Mouse (Mus musculus) hindbrain, postnatal 0 days (tissue): ENCODE measurements around the gene Actl7a. TPM values are rescaled to one million over a fixed set of nuclear protein-coding genes. Genes with fewer than 3 reads are reported as not detected.
A peak's percentile ranks its signal among the peaks of the same experiment; 100 is the strongest.

Experiments
- ATAC-seq: fragments of 200-750 bp; cut with Nextera tagmentation; 2 replicates; pipeline ENCODE4 v1.8.0; 2017; ENCODE audit warnings: mild to moderate bottlenecking, moderate TSS enrichment, moderate library complexity
- DNase-seq: peaks from one replicate; pipeline ENCODE4 v3.0.0-alpha.2; 2015; ENCODE audit warnings: low spot score
- H3K27ac ChIP-seq: fragments of 300-500 bp; sonication (generic); 2 replicates; pipeline ENCODE4 v1.5.1; 2014; ENCODE audit warnings: mild to moderate bottlenecking
- H3K27me3 ChIP-seq: fragments of 300-500 bp; sonication (generic); 2 replicates; pipeline ENCODE4 v1.6.1; 2014; ENCODE audit warnings: low read length, mixed read lengths; ENCODE audit not compliant: insufficient read depth
- H3K36me3 ChIP-seq: fragments of 300-500 bp; sonication (generic); 2 replicates; pipeline ENCODE4 v1.6.1; 2014; ENCODE audit warnings: low read length, mixed read lengths; ENCODE audit not compliant: insufficient read depth
- H3K4me1 ChIP-seq: fragments of 300-500 bp; sonication (generic); 2 replicates; pipeline ENCODE4 v1.6.1; 2014; ENCODE audit warnings: antibody characterized with exemption, low read length, mixed read lengths; ENCODE audit not compliant: insufficient read depth
- H3K4me2 ChIP-seq: fragments of 300-500 bp; sonication (generic); 2 replicates; pipeline ENCODE4 v1.6.1; 2014; ENCODE audit warnings: low read depth, mild to moderate bottlenecking, low read length, moderate library complexity, mixed read lengths
- H3K4me3 ChIP-seq: fragments of 300-500 bp; sonication (generic); 2 replicates; pipeline ENCODE4 v1.5.1; 2014; ENCODE audit warnings: low read length
- H3K9ac ChIP-seq: fragments of 300-500 bp; sonication (generic); replicated peaks from 2 replicates; pipeline ENCODE4 v1.6.1; 2014; ENCODE audit warnings: mild to moderate bottlenecking, low read length, moderate library complexity, mixed read lengths
- H3K9me3 ChIP-seq: fragments of 300-500 bp; sonication (generic); 2 replicates; pipeline ENCODE4 v1.6.1; 2016; ENCODE audit warnings: low read length, mixed read lengths
- CTCF ChIP-seq: IDR thresholded peaks from 2 replicates; pipeline ENCODE4 v1.5.1; 2016; ENCODE audit warnings: antibody characterized with exemption, control low read depth, low read depth
- WGBS: fragments of 180-500 bp; shearing (Covaris S2); extraction: QIAGEN DNeasy Blood & Tissue Kit; methylation state at CpG from one replicate; pipeline ENCODE4 v1.1.7; 2014; 5-methylcytosine and 5-hydroxymethylcytosine counted together
- polyA plus RNA-seq: library from polyadenylated mRNA; unstranded; fragments of >200 nt; fragmentation: Nextera tagmentation; extraction: Ambion mirVana; gene quantifications from 2 replicates; pipeline ENCODE4 v1.2.1, GENCODE M21; 2015
- total RNA-seq: library from RNA; depleted of rRNA; stranded (reverse); fragments of >200 nt; gene quantifications from 2 replicates; pipeline ENCODE4 v1.2.3, GENCODE M21; 2014; rRNA removed

Gene Actl7a
- total and polyA plus RNA-seq, 2 experiments from 2014 or later, result not detected

GRCm38 (mm10) chr4:56756966-56757600 lies 13.9 kb downstream of the Actl7a start:
- H3K27me3 ChIP-seq, result no peaks in the 10 kb centered on the region
- no peak for TF ChIP-seq CTCF
- DNase-seq, result no peak
- H3K9ac ChIP-seq, result no peak overlapping the region
- H3K9me3 ChIP-seq, result no peaks in the 10 kb centered on the region
- 92% methylated on average over 10 of the region's 10 CpGs for WGBS
- no peak for ATAC-seq
- H3K27ac ChIP-seq, result no peak overlapping the region
- H3K4me1 ChIP-seq, result no peaks in the 10 kb centered on the region
- peaks cover 68% of the 10 kb centered on the region for H3K36me3 ChIP-seq
- H3K4me3 ChIP-seq, result no peak overlapping the region
- H3K4me2 ChIP-seq, result no peak overlapping the region

GRCm38 (mm10) chr4:56757693-56758092 lies 14.5 kb downstream of the Actl7a start:
- no peak for ATAC-seq

GRCm38 (mm10) chr4:56767861-56768284 lies 24.7 kb downstream of the Actl7a start:
- Histone ChIP-seq H3K9ac (no peak overlapping the region), H3K4me1 (no peaks in the 10 kb centered on the region), H3K4me2 (no peak overlapping the region), H3K9me3 (no peaks in the 10 kb centered on the region), H3K27ac (no peak overlapping the region), H3K4me3 (no peak overlapping the region), H3K36me3 (peaks cover 70% of the 10 kb centered on the region), H3K27me3 (no peaks in the 10 kb centered on the region)
- WGBS, result 76% methylated on average over 5 of the region's 5 CpGs
- no peak for TF ChIP-seq CTCF
- ATAC-seq (no peak), DNase-seq (no peak)

More at GRCm38 (mm10) chr4:56757693-56758092, 14.5 kb downstream of the Actl7a start:
- Histone ChIP-seq H3K4me3 (no peak overlapping the region), H3K36me3 (peaks cover 68% of the 10 kb centered on the region), H3K4me2 (no peak overlapping the region), H3K9ac (no peak overlapping the region), H3K27me3 (no peaks in the 10 kb centered on the region), H3K4me1 (no peaks in the 10 kb centered on the region), H3K9me3 (no peaks in the 10 kb centered on the region), H3K27ac (no peak overlapping the region)
- no peak for DNase-seq
- no peak for TF ChIP-seq CTCF
- 90% methylated on average over 1 of the region's 1 CpGs for WGBS

GRCm38 (mm10) chr4:56768913-56769312 lies 25.7 kb downstream of the Actl7a start:
- no peak for TF ChIP-seq CTCF
- ATAC-seq, result no peak
- no peak for DNase-seq
- H3K27ac ChIP-seq, result no peak overlapping the region
- no peak overlapping the region for H3K4me2 ChIP-seq
- peaks cover 80% of the 10 kb centered on the region for H3K36me3 ChIP-seq
- 95% methylated on average over 7 of the region's 7 CpGs for WGBS
- no peaks in the 10 kb centered on the region for H3K27me3 ChIP-seq
- no peak overlapping the region for H3K9ac ChIP-seq
- H3K9me3 ChIP-seq, result no peaks in the 10 kb centered on the region
- no peaks in the 10 kb centered on the region for H3K4me1 ChIP-seq
- no peak overlapping the region for H3K4me3 ChIP-seq

- WGBS, result 88% methylated on average over 1 of the region's 1 CpGs
- Histone ChIP-seq H3K27me3 (no peaks in the 10 kb centered on the region), H3K4me1 (no peaks in the 10 kb centered on the region), H3K9ac (no peak overlapping the region), H3K4me3 (no peak overlapping the region), H3K9me3 (no peaks in the 10 kb centered on the region), H3K27ac (no peak overlapping the region), H3K36me3 (peaks cover 84% of the 10 kb centered on the region), H3K4me2 (no peak overlapping the region)
- ATAC-seq (no peak), DNase-seq (no peak)
- TF ChIP-seq CTCF, result no peak
These were observed 27.9 kb downstream of the Actl7a start for GRCm38 (mm10) chr4:56771065-56771464.

GRCm38 (mm10) chr4:56791373-56791772 lies 48.2 kb downstream of the Actl7a start:
- H3K27ac ChIP-seq, result no peak overlapping the region
- H3K4me2 ChIP-seq, result no peak overlapping the region
- H3K27me3 ChIP-seq, result no peaks in the 10 kb centered on the region
- peaks cover 79% of the 10 kb centered on the region for H3K36me3 ChIP-seq
- no peaks in the 10 kb centered on the region for H3K4me1 ChIP-seq
- ATAC-seq (0 out of 2 replicates have a peak, but pooled peaks have one; percentile 49), DNase-seq (peak; percentile 52)
- no peak overlapping the region for H3K9ac ChIP-seq
- TF ChIP-seq CTCF, result peak; percentile 64
- no peaks in the 10 kb centered on the region for H3K9me3 ChIP-seq
- no peak overlapping the region for H3K4me3 ChIP-seq
- 45% methylated on average over 1 of the region's 1 CpGs for WGBS

Other genes starting within 250 kb of the Actl7a start
- gene Gm26657, start 3.3 kb upstream of the Actl7a start, total RNA-seq, result not detected in 2 replicates
- gene Gm26657, start 3.3 kb upstream of the Actl7a start, polyA plus RNA-seq, result not detected in 2 replicates
- gene Actl7b, start 2.0 kb upstream of the Actl7a start, total RNA-seq, result 0.16 and 0.54 TPM in 2 replicates
- gene Actl7b, start 2.0 kb upstream of the Actl7a start, polyA plus RNA-seq, result not detected in 2 replicates
- gene Elp1, start 58.9 kb downstream of the Actl7a start, total RNA-seq, result 94.6 and 95.6 TPM in 2 replicates
- 41.6 and 44.2 TPM in 2 replicates for gene Elp1, start 58.9 kb downstream of the Actl7a start, polyA plus RNA-seq
- 9.1 and 9.6 TPM in 2 replicates for gene Fam206a, start 58.9 kb downstream of the Actl7a start, total RNA-seq
- gene Fam206a, start 58.9 kb downstream of the Actl7a start, polyA plus RNA-seq, result 9.4 and 9.7 TPM in 2 replicates
- gene Ctnnal1, start 121.8 kb downstream of the Actl7a start, total RNA-seq, result 9.5 and 16.3 TPM in 2 replicates
- 17.8 and 20.2 TPM in 2 replicates for gene Ctnnal1, start 121.8 kb downstream of the Actl7a start, polyA plus RNA-seq
- 27.9 and 31.6 TPM in 2 replicates for gene Tmem245, start 204.0 kb downstream of the Actl7a start, total RNA-seq
- 11.4 and 12.3 TPM in 2 replicates for gene Tmem245, start 204.0 kb downstream of the Actl7a start, polyA plus RNA-seq
- 38.1 and 38.3 TPM in 2 replicates for gene Frrs1l, start 247.0 kb downstream of the Actl7a start, total RNA-seq
- 21.8 and 22.5 TPM in 2 replicates for gene Frrs1l, start 247.0 kb downstream of the Actl7a start, polyA plus RNA-seq